Mouse (Mus musculus): ENCODE results near the gene Gm45753.

DNA sequence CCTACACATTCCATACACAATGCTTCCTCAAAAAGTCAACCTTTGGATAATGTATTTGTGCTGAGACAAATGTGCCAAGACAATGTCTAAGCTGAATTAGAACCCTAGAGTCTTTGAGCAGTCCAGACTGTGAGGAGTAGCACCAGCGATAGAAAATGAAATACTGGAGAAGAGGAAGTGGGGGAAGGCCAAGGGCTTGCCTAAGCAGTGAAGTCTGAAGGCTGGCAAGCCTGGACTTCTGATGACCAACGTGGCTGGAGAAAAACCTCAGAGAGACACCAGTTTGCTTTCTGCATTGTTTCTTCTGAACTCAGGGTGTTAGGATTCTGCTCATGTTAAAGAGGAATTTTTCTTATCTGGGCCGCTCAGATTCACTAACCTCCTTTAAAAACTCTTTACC is 22.6 kb upstream of the Gm45753 start:
- no peak for TF ChIP-seq CTCF (IDR thresholded peaks at IDR 0.05; ENCODE audit: low read depth)
- TF ChIP-seq EP300 (IDR thresholded peaks at IDR 0.05; ENCODE audit: low read depth), result no peak
